In genomic region chr1:192741896-192742295, GRCm38 (mm10) we compare ENCODE assay signal across 30 mouse cellular contexts. TPM values are rescaled to one million over a fixed set of nuclear protein-coding genes. Genes with fewer than 3 reads are reported as not detected.
DNase-seq lines count a peak whose midpoint lies in the region; ATAC-seq and TF ChIP-seq lines count a peak whose summit lies in the region.
"Had no signal": no experiment of that assay in that cellular context is flagged by ENCODE, and none has a peak within 500 bp of the region (broad histone marks: within the 10 kb centered on the region; RNA-seq: fewer than 3 reads in every experiment).

No protein-coding gene starts in this region.

- WGBS in forebrain, embryonic 10.5 days: 95% methylated on average over 2 of the region's 2 CpGs
- WGBS in hindbrain, embryonic 16.5 days: 98% methylated on average over 2 of the region's 2 CpGs

- H3K27me3 ChIP-seq in MEL (ENCODE audit: control insufficient read depth in 1 of 2, insufficient read depth in 2 of 2, low read length in 2 of 2): no peaks in the 10 kb centered on the region
- no peaks in the 10 kb centered on the region for H3K27me3 ChIP-seq in forebrain, embryonic 10.5 days (ENCODE audit: poor library complexity, severe bottlenecking)
- no peaks in the 10 kb centered on the region for H3K27me3 ChIP-seq in hindbrain, embryonic 16.5 days (replicated peaks; ENCODE audit: control insufficient read depth, insufficient read depth, low read length)
- H3K27me3 ChIP-seq: embryonic facial prominence, embryonic 13.5 days; heart, embryonic 15.5 days; limb, embryonic 13.5 days; neural tube, embryonic 13.5 days had no signal

- peak; percentile 18 for ATAC-seq in inflammation-experienced regulatory T-cells, adult 6 months
- no peak for ATAC-seq in hindbrain, embryonic 16.5 days
- ATAC-seq: forebrain, embryonic 16.5 days; hindbrain, postnatal 0 days; midbrain, embryonic 16.5 days had no signal

- TF ChIP-seq EP300 in MEL (IDR thresholded peaks at IDR 0.05; ENCODE audit: low read depth in 1 of 2, low read length in 2 of 2): no peak

- H3K9ac ChIP-seq in MEL (ENCODE audit: control insufficient read depth, low read depth, low read length, poor library complexity, severe bottlenecking): no peak overlapping the region
- no peak overlapping the region for H3K9ac ChIP-seq in hindbrain, embryonic 16.5 days (ENCODE audit: low read depth, low read length)
- H3K9ac ChIP-seq: embryonic facial prominence, embryonic 13.5 days; heart, embryonic 15.5 days; limb, embryonic 13.5 days; neural tube, embryonic 13.5 days had no signal

- TF ChIP-seq CTCF in MEL (IDR thresholded peaks at IDR 0.05 in 2 of 3, conservative IDR thresholded peaks at IDR 0.05 in 1 of 3; ENCODE audit: control insufficient read depth in 1 of 3, insufficient read depth in 1 of 3, low read depth in 2 of 3, low read length in 3 of 3, poor library complexity in 1 of 3, severe bottlenecking in 1 of 3): no peak

- no peak for TF ChIP-seq RAD21 in MEL (IDR thresholded peaks at IDR 0.05; ENCODE audit: low read depth, low read length)

- no peak overlapping the region for H3K4me3 ChIP-seq in MEL (ENCODE audit: control insufficient read depth in 1 of 2, insufficient read depth in 1 of 2, low read depth in 2 of 2, low read length in 2 of 2)
- no peak overlapping the region for H3K4me3 ChIP-seq in forebrain, embryonic 10.5 days
- no peak overlapping the region for H3K4me3 ChIP-seq in hindbrain, embryonic 16.5 days (ENCODE audit: low read length)
- H3K4me3 ChIP-seq: embryonic facial prominence, embryonic 13.5 days; gastrocnemius, adult 2 months; heart, embryonic 10.5 days; heart, embryonic 15.5 days; layer of hippocampus, adult 2 months; left cerebral cortex, adult 2 months; limb, embryonic 13.5 days; neural tube, embryonic 13.5 days had no signal

- no peak for TF ChIP-seq POLR2A in MEL (IDR thresholded peaks at IDR 0.05; ENCODE audit: control insufficient read depth in 1 of 2, insufficient read depth in 1 of 2, low read depth in 1 of 2, low read length in 2 of 2, poor library complexity in 1 of 2)

- no peaks in the 10 kb centered on the region for H3K79me2 ChIP-seq in MEL (ENCODE audit: control insufficient read depth, insufficient read depth, low read length, poor library complexity)

- no peak overlapping the region for H3K4me2 ChIP-seq in hindbrain, embryonic 16.5 days (ENCODE audit: low read length)
- H3K4me2 ChIP-seq: embryonic facial prominence, embryonic 13.5 days; heart, embryonic 15.5 days; limb, embryonic 13.5 days; liver, embryonic 11.5 days; neural tube, embryonic 13.5 days had no signal

- no peaks in the 10 kb centered on the region; a peak in 1 of 4 replicates for H3K36me3 ChIP-seq in MEL (ENCODE audit: control insufficient read depth in 1 of 2, insufficient read depth in 2 of 2, low read length in 2 of 2)
- no peaks in the 10 kb centered on the region for H3K36me3 ChIP-seq in forebrain, embryonic 10.5 days (replicated peaks)
- H3K36me3 ChIP-seq in hindbrain, embryonic 16.5 days (ENCODE audit: control insufficient read depth, insufficient read depth, low read length): no peaks in the 10 kb centered on the region
- H3K36me3 ChIP-seq: heart, embryonic 10.5 days; heart, embryonic 15.5 days; neural tube, embryonic 13.5 days had no signal

- no peaks in the 10 kb centered on the region for H3K9me3 ChIP-seq in MEL (replicated peaks; ENCODE audit: insufficient read depth, low read length)
- H3K9me3 ChIP-seq in forebrain, embryonic 10.5 days: no peaks in the 10 kb centered on the region
- H3K9me3 ChIP-seq in hindbrain, embryonic 16.5 days (ENCODE audit: control insufficient read depth, low read length): no peaks in the 10 kb centered on the region
- H3K9me3 ChIP-seq: embryonic facial prominence, embryonic 13.5 days; heart, embryonic 10.5 days; heart, embryonic 15.5 days; limb, embryonic 13.5 days; neural tube, embryonic 13.5 days had no signal

- H3K27ac ChIP-seq in MEL (ENCODE audit: control insufficient read depth, low read depth, low read length): no peak overlapping the region
- H3K27ac ChIP-seq in forebrain, embryonic 10.5 days: no peak overlapping the region
- no peak overlapping the region for H3K27ac ChIP-seq in hindbrain, embryonic 16.5 days (ENCODE audit: low read depth, low read length)
- H3K27ac ChIP-seq: embryonic facial prominence, embryonic 13.5 days; gastrocnemius, adult 2 months; heart, embryonic 10.5 days; heart, embryonic 15.5 days; hindbrain, postnatal 0 days; layer of hippocampus, adult 2 months; left cerebral cortex, adult 2 months; limb, embryonic 13.5 days; neural tube, embryonic 13.5 days; stomach, postnatal 0 days had no signal

- DNase-seq in 416B (ENCODE audit: low read depth): peak; percentile 46
- peak; percentile 22 for DNase-seq in CD4-positive helper T cell, adult 2 months (ENCODE audit: low read depth, low spot score)
- no peak for DNase-seq in MEL (ENCODE audit: low read depth, low spot score)
- DNase-seq in forebrain, embryonic 10.5 days (ENCODE audit: extremely low spot score, low spot score): no peak
- DNase-seq in spleen, postnatal 36 days (ENCODE audit: low spot score in 2 of 2): no peak
- DNase-seq: adrenal gland, postnatal 14 days; B cell, adult 2 months; cerebellum, adult 11-12 months; cerebellum, postnatal 10 days; gastrocnemius, adult 2 months; kidney, adult 11 months; kidney, postnatal 25 days; lung, postnatal 36 days; right cerebral cortex, postnatal 25 days; thymus, adult 18-20 months; thymus, postnatal 25 days had no signal

- H3K4me1 ChIP-seq in MEL (ENCODE audit: control insufficient read depth in 1 of 2, insufficient read depth in 2 of 2, low read length in 2 of 2): peaks cover 0 to 3% of the 10 kb centered on the region in 2 experiments; a peak in 1 of 4 replicates
- peaks cover 4% of the 10 kb centered on the region for H3K4me1 ChIP-seq in forebrain, embryonic 10.5 days
- no peaks in the 10 kb centered on the region for H3K4me1 ChIP-seq in hindbrain, embryonic 16.5 days (ENCODE audit: control insufficient read depth, insufficient read depth, low read depth, low read length)
- H3K4me1 ChIP-seq: embryonic facial prominence, embryonic 13.5 days; neural tube, embryonic 13.5 days had no signal

TF ChIP-seq in MEL, 35 proteins besides CTCF, POLR2A, EP300 and RAD21:
- TF ChIP-seq ZMIZ1 (IDR thresholded peaks at IDR 0.05; ENCODE audit: low read depth, low read length): no peak
- TF ChIP-seq SIN3A (IDR thresholded peaks at IDR 0.05; ENCODE audit: low read length): no peak
- peak; percentile 54 for TF ChIP-seq USF1 (IDR thresholded peaks at IDR 0.05; ENCODE audit: low read depth, low read length)
- TF ChIP-seq BHLHE40 (IDR thresholded peaks at IDR 0.05; ENCODE audit: borderline replicate concordance, low read depth, low read length): no peak

RNA-seq across cellular contexts. Expression of gene Hhat, which starts 29.1 kb away (rescaled TPM):
- 0.36 and 0.39 TPM in 2 replicates for total RNA-seq in MEL (2012; rRNA removed)
- polyA plus RNA-seq in MEL (2012; ENCODE audit: insufficient read depth in 1 of 2, insufficient read length in 2 of 2, low read depth in 1 of 2, low replicate concordance in 2 of 2, missing spikeins in 1 of 2): 1 to 10 TPM in 1 of 2 experiments, not detected in 1; 1.0 TPM
- polyA plus RNA-seq in inflammation-experienced regulatory T-cells, adult 6 months (2017; shearing (Covaris generic)): 1 to 10 TPM in 2 of 3 experiments, under 1 TPM in 1; 0.84 to 2.9 (median 2.8) TPM
- 7.2 and 7.6 TPM in 2 replicates for polyA plus RNA-seq in forebrain, embryonic 10.5 days (2016; fragmentation: Nextera tagmentation; extraction: Ambion mirVana)
- 3.4 and 3.5 TPM in 2 replicates for polyA plus RNA-seq in hindbrain, embryonic 16.5 days (2015; fragmentation: Nextera tagmentation; extraction: Ambion mirVana)

Comparison
In these comparisons a context has a peak if more than half of its experiments do, and no peak if none do; other contexts are left out.
1. DNase-seq: peak in 416B (single experiment) and CD4-positive helper T cell, adult 2 months (single experiment); none in MEL (single experiment), forebrain, embryonic 10.5 days (single experiment) and spleen, postnatal 36 days (0 of 2).